Mouse (Mus musculus) gastrocnemius, adult 2 months (tissue): ENCODE data around the gene Tfdp1. TPM values are rescaled to one million over a fixed set of nuclear protein-coding genes. Genes with fewer than 3 reads are reported as not detected.

Experiments used
- DNase-seq: peaks from one replicate; pipeline ENCODE4 v3.0.0; 2022
- H3K27ac ChIP-seq: fragments of 200-600 bp; 2 replicates; pipeline ENCODE4 v1.8.1; 2022; ENCODE audit warnings: mild to moderate bottlenecking
- H3K4me3 ChIP-seq: fragments of 200-600 bp; 2 replicates; pipeline ENCODE4 v1.8.1; 2022; ENCODE audit warnings: mild to moderate bottlenecking, moderate library complexity
- CTCF ChIP-seq: fragments of 200-600 bp; IDR thresholded peaks from 2 replicates; pipeline ENCODE4 v1.8.1; 2022; ENCODE audit warnings: antibody characterized with exemption, mild to moderate bottlenecking, moderate library complexity
- intact Hi-C: fragments of 180-260 bp; cut with DNase I; formaldehyde crosslinking; loops from one replicate; pipeline ENCODE4 v1.15.1; 2025
- total RNA-seq, 2 experiments: library from RNA; stranded (reverse); gene quantifications; 2 replicates each; pipeline ENCODE4 v1.2.3; 2021

The Tfdp1 gene
- total RNA-seq, 2 experiments from 2014 or later, result 56.8 to 60.3 TPM

GRCm38 (mm10) chr8:13337678-13338077 lies 873 bp upstream of the Tfdp1 start:
- intact Hi-C loops, result no loop called here
- DNase-seq, result no peak
- Histone ChIP-seq H3K27ac (no peak overlapping the region), H3K4me3 (no peak overlapping the region)
- no peak for TF ChIP-seq CTCF

DNA sequence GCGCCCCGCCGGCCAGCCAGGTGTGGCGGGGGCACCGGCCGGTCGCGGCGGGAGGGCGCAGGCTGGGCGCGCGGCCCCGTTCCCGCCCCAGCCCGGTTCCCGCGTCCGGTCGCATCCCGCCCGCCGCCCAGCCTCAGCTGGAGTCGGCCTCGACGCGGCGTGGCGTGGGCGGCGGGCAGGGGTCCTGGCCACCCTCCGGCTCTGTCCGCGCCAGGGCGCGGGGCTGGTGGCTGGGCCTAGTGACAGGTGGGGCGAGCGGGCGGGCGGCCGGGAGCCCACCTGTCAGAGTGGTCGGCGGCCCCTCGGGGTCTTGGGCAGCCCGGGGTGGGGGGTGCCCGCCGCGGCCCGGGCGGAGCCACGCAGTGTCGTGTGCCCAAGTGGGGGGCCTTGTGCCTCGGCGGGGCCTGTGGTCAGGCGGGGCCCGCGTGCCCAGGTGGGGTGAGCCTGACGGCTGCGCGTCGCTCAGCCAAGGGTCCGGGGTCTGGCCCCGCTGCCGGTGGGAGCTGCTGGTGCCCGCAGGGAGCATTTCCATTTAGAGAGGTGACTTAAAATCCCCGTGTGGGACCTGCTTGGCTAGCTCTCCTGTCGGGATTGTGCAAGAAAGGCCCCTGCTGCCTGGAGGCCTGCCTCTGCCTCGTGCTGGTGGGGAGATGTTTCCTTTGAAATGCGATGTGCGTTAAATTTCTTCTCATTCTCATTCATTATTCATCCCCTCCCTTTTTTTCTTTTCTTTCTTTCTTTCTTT lies 522 bp downstream of the Tfdp1 start:
- peak; percentile 37 for DNase-seq
- Histone ChIP-seq H3K27ac (peak overlapping the region; percentile 76), H3K4me3 (peak overlapping the region; percentile 80)
- no peak for TF ChIP-seq CTCF
- intact Hi-C loops, result no loop called here

- Histone ChIP-seq H3K27ac (no peak overlapping the region), H3K4me3 (peak overlapping the region; percentile 80)
- TF ChIP-seq CTCF, result no peak
- intact Hi-C loops, result no loop called here
- no peak for DNase-seq
Observed at GRCm38 (mm10) chr8:13339646-13339990, 1.1 kb downstream of the Tfdp1 start.

GRCm38 (mm10) chr8:13340650-13341049 lies 2.1 kb downstream of the Tfdp1 start:
- Histone ChIP-seq H3K4me3 (no peak overlapping the region), H3K27ac (no peak overlapping the region)
- DNase-seq, result no peak
- intact Hi-C loops, result no loop called here
- TF ChIP-seq CTCF, result no peak

DNA sequence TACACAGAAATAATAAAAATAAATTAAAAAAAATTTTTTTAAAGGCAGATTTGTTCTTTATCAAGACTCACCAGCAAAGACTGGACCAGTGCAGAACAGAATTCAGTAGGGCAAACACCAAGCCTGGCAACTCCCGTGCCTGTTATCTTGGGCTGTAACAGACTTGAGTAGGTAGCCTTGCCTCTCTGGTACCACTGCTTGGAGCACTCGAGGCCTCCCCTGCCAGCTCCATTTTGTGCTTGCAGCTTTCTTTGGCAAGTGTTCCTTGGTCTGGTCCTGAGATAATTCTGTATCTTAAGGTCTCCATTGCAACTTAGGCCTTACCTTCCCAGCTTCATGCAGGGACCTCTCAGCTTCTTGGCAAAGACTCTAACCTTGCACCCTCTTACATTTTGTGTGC lies 3.8 kb downstream of the Tfdp1 start:
- Histone ChIP-seq H3K27ac (no peak overlapping the region), H3K4me3 (no peak overlapping the region)
- no peak for DNase-seq
- intact Hi-C loops, result no loop called here
- no peak for TF ChIP-seq CTCF

GRCm38 (mm10) chr8:13343134-13343533 lies 4.6 kb downstream of the Tfdp1 start:
- TF ChIP-seq CTCF, result no peak
- no peak overlapping the region for H3K4me3 ChIP-seq
- intact Hi-C loops, result no loop called here
- no peak for DNase-seq
- no peak overlapping the region for H3K27ac ChIP-seq

- intact Hi-C loops, result no loop called here
- H3K4me3 ChIP-seq, result no peak overlapping the region
- no peak overlapping the region for H3K27ac ChIP-seq
- TF ChIP-seq CTCF, result no peak
- DNase-seq, result no peak
Observed at GRCm38 (mm10) chr8:13350052-13350451, 11.5 kb downstream of the Tfdp1 start.

DNA sequence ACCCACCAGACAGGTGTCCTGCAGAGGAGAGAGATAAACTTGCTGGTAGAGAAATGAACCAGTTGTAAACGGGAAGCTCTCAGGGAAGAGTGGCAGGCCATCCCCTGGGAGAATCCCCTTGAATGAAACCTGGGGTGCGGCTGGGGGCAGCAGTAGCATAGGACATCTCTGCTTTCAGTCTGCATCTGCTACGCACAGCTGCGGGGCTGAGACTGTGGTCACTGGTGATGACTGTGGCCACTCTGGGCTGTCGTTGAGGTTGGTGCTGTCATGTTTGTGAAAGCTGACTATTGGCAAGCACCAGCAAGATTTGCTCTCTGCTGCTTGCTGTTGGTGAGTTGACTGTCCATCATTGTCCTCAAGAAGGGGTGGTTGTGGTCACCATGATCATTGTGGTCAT lies 13.0 kb downstream of the Tfdp1 start:
- H3K27ac ChIP-seq, result 0 out of 2 replicates have a peak overlapping the region, but pooled peaks have one; percentile 62
- no peak overlapping the region for H3K4me3 ChIP-seq
- intact Hi-C loops, result no loop called here
- no peak for DNase-seq
- TF ChIP-seq CTCF, result no peak

DNA sequence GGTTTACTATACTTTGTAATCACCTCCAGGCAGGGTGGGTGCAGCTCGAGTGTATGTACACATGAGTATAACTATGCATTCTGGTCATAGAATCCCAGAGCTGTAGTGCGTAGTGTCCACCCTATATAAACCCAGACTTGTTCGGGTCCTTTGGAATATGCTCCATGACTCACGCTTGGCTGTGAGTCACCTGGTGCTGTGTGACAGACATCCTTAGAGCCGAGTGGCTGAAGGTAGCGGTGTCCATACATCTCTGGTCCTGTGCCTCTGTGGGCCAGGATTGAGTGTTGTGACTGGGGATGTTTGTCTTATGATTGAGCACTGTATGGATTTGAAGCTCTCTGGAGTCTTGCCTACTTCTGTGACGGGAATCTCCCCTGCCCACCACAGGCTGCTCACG lies 14.1 kb downstream of the Tfdp1 start:
- intact Hi-C loops, result no loop called here
- no peak for TF ChIP-seq CTCF

GRCm38 (mm10) chr8:13353155-13353833 lies 14.7 kb downstream of the Tfdp1 start:
- TF ChIP-seq CTCF, result no peak
- Histone ChIP-seq H3K27ac (peak overlapping the region; percentile 62), H3K4me3 (no peak overlapping the region)
- DNase-seq, result no peak
- intact Hi-C loops, result no loop called here

More for the DNA sequence above, 14.1 kb downstream of the Tfdp1 start:
- peak overlapping the region; percentile 62 for H3K27ac ChIP-seq
- no peak overlapping the region for H3K4me3 ChIP-seq
- DNase-seq, result no peak

- Histone ChIP-seq H3K4me3 (no peak overlapping the region), H3K27ac (no peak overlapping the region)
- intact Hi-C loops, result no loop called here
- no peak for DNase-seq
- no peak for TF ChIP-seq CTCF
Observed at GRCm38 (mm10) chr8:13353883-13354282, 15.3 kb downstream of the Tfdp1 start.

- H3K27ac ChIP-seq, result peak overlapping the region; percentile 82
- no peak for DNase-seq
- TF ChIP-seq CTCF, result no peak
- intact Hi-C loops, result no loop called here
- H3K4me3 ChIP-seq, result no peak overlapping the region
Observed at GRCm38 (mm10) chr8:13356221-13356620, 17.7 kb downstream of the Tfdp1 start.

- Histone ChIP-seq H3K4me3 (peak overlapping the region; percentile 41), H3K27ac (peak overlapping the region; percentile 82)
- TF ChIP-seq CTCF, result peak; percentile 62
- intact Hi-C loops, result no loop called here
- DNase-seq, result peak; percentile 83
Observed at GRCm38 (mm10) chr8:13356681-13357080, 18.1 kb downstream of the Tfdp1 start.

DNA sequence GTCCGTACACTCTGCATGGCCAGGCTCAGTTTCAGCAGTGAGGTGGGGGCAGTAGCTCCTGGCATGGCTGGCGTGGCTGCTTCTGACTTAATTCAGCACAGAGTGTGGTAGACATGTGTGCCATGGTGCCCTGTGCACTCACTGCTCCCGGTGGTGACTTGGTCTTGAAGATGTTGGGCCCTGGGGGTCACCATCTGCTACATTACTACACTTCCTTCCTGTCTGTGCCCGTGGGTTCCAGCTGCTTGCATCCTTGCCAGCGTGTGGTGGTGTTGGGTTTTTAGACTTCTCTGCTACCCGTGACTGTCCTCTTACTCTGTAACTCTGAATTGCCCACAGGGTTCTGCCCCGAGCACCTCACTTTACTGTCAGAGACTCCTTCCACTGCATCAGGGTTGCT lies 21.7 kb downstream of the Tfdp1 start:
- intact Hi-C loops, result no loop called here
- no peak for TF ChIP-seq CTCF

More for the DNA sequence above, 21.7 kb downstream of the Tfdp1 start:
- no peak for DNase-seq
- no peak overlapping the region for H3K4me3 ChIP-seq
- no peak overlapping the region for H3K27ac ChIP-seq
